Mouse (Mus musculus) heart, adult 2 months (tissue): ENCODE measurements around the gene 1600014C10Rik. TPM values are rescaled to one million over a fixed set of nuclear protein-coding genes. Genes with fewer than 3 reads are reported as not detected.
A peak's percentile ranks its signal among the peaks of the same experiment; 100 is the strongest.

Experiments
- DNase-seq, 2 experiments: peaks; one replicate each; pipeline ENCODE4 v3.0.0; 2021
- H3K27ac ChIP-seq: fragments of 200-600 bp; 2 replicates; pipeline ENCODE4 v1.8.1; 2022
- H3K27me3 ChIP-seq: fragments of 200-500 bp; 2 replicates; pipeline ENCODE4 v1.6.1; 2012; ENCODE audit warnings: mild to moderate bottlenecking, low read length, inconsistent platforms, mixed read lengths; ENCODE audit not compliant: control insufficient read depth, insufficient read depth
- H3K36me3 ChIP-seq: fragments of 200-500 bp; 2 replicates; pipeline ENCODE4 v1.6.1; 2012; ENCODE audit warnings: low read length, inconsistent platforms; ENCODE audit not compliant: control insufficient read depth, insufficient read depth
- H3K4me1 ChIP-seq: fragments of 200-500 bp; 2 replicates; pipeline ENCODE4 v1.6.1; 2011; ENCODE audit warnings: low read length; ENCODE audit not compliant: control insufficient read depth, insufficient read depth
- H3K4me3 ChIP-seq: fragments of 200-600 bp; 2 replicates; pipeline ENCODE4 v1.8.1; 2022
- H3K79me2 ChIP-seq: fragments of 200-500 bp; replicated peaks from 2 replicates; pipeline ENCODE4 v1.6.1; 2012; ENCODE audit warnings: mild to moderate bottlenecking, inconsistent platforms, low read length, moderate library complexity, mixed read lengths; ENCODE audit not compliant: control insufficient read depth, insufficient read depth
- H3K9ac ChIP-seq: fragments of 200-500 bp; 2 replicates; pipeline ENCODE4 v1.6.1; 2012; ENCODE audit warnings: low read depth, mild to moderate bottlenecking, control low read depth, inconsistent platforms, low read length, mixed read lengths
- CTCF ChIP-seq: fragments of 200-600 bp; IDR thresholded peaks from 2 replicates; pipeline ENCODE4 v1.8.1; 2022; ENCODE audit warnings: antibody characterized with exemption, mild to moderate bottlenecking, moderate library complexity
- EP300 ChIP-seq: fragments of 200-500 bp; IDR thresholded peaks from 2 replicates; pipeline ENCODE4 v1.6.1; 2011; ENCODE audit warnings: low read depth, low read length, control low read depth; ENCODE audit not compliant: insufficient read depth
- POLR2A ChIP-seq: fragments of 200-500 bp; IDR thresholded peaks from 2 replicates; pipeline ENCODE4 v1.6.1; 2011; ENCODE audit warnings: mild to moderate bottlenecking, low read depth, low read length, control low read depth; ENCODE audit not compliant: insufficient read depth
- WGBS: fragments of 180-500 bp; shearing (Covaris S2); methylation state at CpG from one replicate; pipeline ENCODE4 v1.1.7; 2018; 5-methylcytosine and 5-hydroxymethylcytosine counted together
- intact Hi-C: fragments of 180-260 bp; cut with DNase I; formaldehyde crosslinking; loops from one replicate; pipeline ENCODE4 v1.15.1; 2025
- polyA plus RNA-seq: library from polyadenylated mRNA; depleted of rRNA; stranded (reverse); fragments of >200 nt; gene quantifications from 2 replicates; pipeline ENCODE4 v1.2.3, GENCODE M21; 2012
- total RNA-seq, 2 experiments: library from RNA; stranded (reverse); gene quantifications; 2 replicates each; pipeline ENCODE4 v1.2.3; 2021

1600014C10Rik gene
- total and polyA plus RNA-seq, 3 experiments = 29.3 to 32.0 (median 31.6) TPM

DNA sequence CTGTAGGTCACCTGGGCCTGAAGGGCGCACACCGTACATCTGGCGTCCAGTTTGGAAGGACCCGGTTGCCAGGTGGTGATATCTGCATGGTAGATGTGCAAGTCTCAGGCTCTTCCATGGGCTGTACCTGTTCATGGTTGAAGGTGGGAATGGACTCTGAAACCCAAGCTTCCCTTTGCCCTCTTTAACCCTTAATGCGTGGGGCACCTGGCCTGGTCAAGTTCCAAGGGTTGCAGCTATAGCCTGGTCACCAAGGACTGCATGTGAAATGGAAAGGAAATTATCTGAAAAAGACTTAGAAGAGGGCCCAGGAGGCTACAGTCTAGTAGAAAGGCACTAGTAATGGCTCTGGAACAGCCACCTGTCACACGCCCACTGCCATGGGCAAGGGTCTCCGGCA is 37.8 kb downstream of the 1600014C10Rik start:
- intact Hi-C loops = no loop called here
- H3K27ac ChIP-seq = no peak overlapping the region
- no peak overlapping the region for H3K4me3 ChIP-seq
- no peaks in the 10 kb centered on the region for H3K79me2 ChIP-seq
- H3K36me3 ChIP-seq = peaks cover 8% of the 10 kb centered on the region; the same call in 1 of the 2 replicates
- DNase-seq = no peak
- H3K9ac ChIP-seq = no peak overlapping the region
- H3K4me1 ChIP-seq = peaks cover 18% of the 10 kb centered on the region
- TF ChIP-seq CTCF = no peak
- TF ChIP-seq POLR2A = no peak
- no peak for TF ChIP-seq EP300
- no peaks in the 10 kb centered on the region for H3K27me3 ChIP-seq
- 91% methylated on average over 7 of the region's 7 CpGs for WGBS

GRCm38 (mm10) chr7:38224577-38225369 is 41.8 kb downstream of the 1600014C10Rik start:
- TF ChIP-seq POLR2A = peak; percentile 43; the same call in 1 of the 2 replicates
- no peak for TF ChIP-seq CTCF
- TF ChIP-seq EP300 = peak; percentile 89
- peak; percentile 53 to 78 for DNase-seq
- WGBS = 64% methylated on average over 13 of the region's 13 CpGs

GRCm38 (mm10) chr7:38226226-38226625 is 43.2 kb downstream of the 1600014C10Rik start:
- intact Hi-C loops = no loop called here
- WGBS = 68% methylated on average over 2 of the region's 2 CpGs
- H3K36me3 ChIP-seq = no peaks in the 10 kb centered on the region
- H3K9ac ChIP-seq = peak overlapping the region; percentile 28; the same call in 1 of the 2 replicates
- H3K27ac ChIP-seq = peak overlapping the region; percentile 87
- peaks cover 4% of the 10 kb centered on the region for H3K4me1 ChIP-seq
- H3K27me3 ChIP-seq = no peaks in the 10 kb centered on the region
- peak overlapping the region; percentile 78 for H3K4me3 ChIP-seq
- no peaks in the 10 kb centered on the region for H3K79me2 ChIP-seq
- TF ChIP-seq EP300 (no peak), POLR2A (no peak), CTCF (no peak)
- no peak for DNase-seq

More at GRCm38 (mm10) chr7:38224577-38225369, 41.8 kb downstream of the 1600014C10Rik start:
- Histone ChIP-seq H3K79me2 (no peaks in the 10 kb centered on the region), H3K4me3 (no peak overlapping the region), H3K4me1 (peaks cover 4% of the 10 kb centered on the region), H3K27me3 (no peaks in the 10 kb centered on the region), H3K27ac (peak overlapping the region; percentile 87), H3K36me3 (peaks cover 4% of the 10 kb centered on the region; the same call in 1 of the 2 replicates), H3K9ac (0 out of 2 replicates have a peak overlapping the region, but pooled peaks have one; percentile 23)
- intact Hi-C loops = no loop called here

- intact Hi-C loops = no loop called here
- Histone ChIP-seq H3K4me1 (peaks cover 4% of the 10 kb centered on the region), H3K27ac (peak overlapping the region; percentile 87), H3K9ac (peak overlapping the region; percentile 76), H3K4me3 (peak overlapping the region; percentile 78), H3K36me3 (no peaks in the 10 kb centered on the region), H3K79me2 (no peaks in the 10 kb centered on the region), H3K27me3 (no peaks in the 10 kb centered on the region)
- TF ChIP-seq POLR2A (peak; percentile 76), CTCF (peak; percentile 18; the same call in 1 of the 2 replicates), EP300 (no peak; the same call in 1 of the 2 replicates)
- under 1% methylated on average over 25 of the region's 25 CpGs for WGBS
- peak; percentile 90 to 91 for DNase-seq
Observed at GRCm38 (mm10) chr7:38227181-38227899, 44.3 kb downstream of the 1600014C10Rik start.

- H3K79me2 ChIP-seq = no peaks in the 10 kb centered on the region
- peak; percentile 95 to 96 for DNase-seq
- peaks cover 4% of the 10 kb centered on the region for H3K4me1 ChIP-seq
- peak within 1 kb of the TSS; percentile 76 for H3K9ac ChIP-seq
- intact Hi-C loops = no loop called here
- H3K4me3 ChIP-seq = peak within 1 kb of the TSS; percentile 78
- H3K27me3 ChIP-seq = no peaks in the 10 kb centered on the region
- WGBS = 1% methylated on average over 36 of the region's 36 CpGs
- no peaks in the 10 kb centered on the region for H3K36me3 ChIP-seq
- H3K27ac ChIP-seq = peak within 1 kb of the TSS; percentile 87
- peak; percentile 62; the same call in 1 of the 2 replicates for TF ChIP-seq EP300
- peak; percentile 93 for TF ChIP-seq POLR2A
- no peak for TF ChIP-seq CTCF
Observed at GRCm38 (mm10) chr7:38227900-38228298, 44.9 kb downstream of the 1600014C10Rik start, which contains the start of gene Plekhf1. Gene Plekhf1, minus strand, starts transcription at chr7:38228016.

DNA sequence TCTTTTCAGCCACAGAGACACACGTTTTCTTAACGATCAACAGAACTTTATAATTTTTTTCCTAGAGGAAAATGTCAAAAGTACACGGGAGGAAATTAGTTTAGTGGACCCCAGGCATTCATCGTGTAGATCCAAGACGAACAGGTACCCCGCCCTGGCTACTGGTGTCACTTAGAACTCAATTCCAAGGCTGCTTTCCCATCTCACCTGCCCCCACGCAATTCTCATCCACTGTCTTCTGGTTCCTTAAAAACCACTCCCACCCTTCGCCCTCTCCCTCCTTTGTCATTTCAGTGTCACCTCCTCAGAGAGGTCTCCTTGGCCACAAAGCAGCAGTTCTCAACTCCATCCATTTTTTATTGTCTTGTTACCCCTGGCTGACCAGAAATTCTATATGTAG is 45.3 kb downstream of the 1600014C10Rik start:
- Histone ChIP-seq H3K9ac (peak overlapping the region; percentile 40; the same call in 1 of the 2 replicates), H3K79me2 (no peaks in the 10 kb centered on the region), H3K27ac (no peak overlapping the region; the same call in 1 of the 2 replicates), H3K27me3 (no peaks in the 10 kb centered on the region), H3K4me1 (peaks cover 4% of the 10 kb centered on the region), H3K4me3 (peak overlapping the region; percentile 78), H3K36me3 (no peaks in the 10 kb centered on the region)
- no peak for DNase-seq
- intact Hi-C loops = no loop called here
- WGBS = 37% methylated on average over 8 of the region's 8 CpGs
- no peak for TF ChIP-seq CTCF
- TF ChIP-seq POLR2A = no peak
- no peak for TF ChIP-seq EP300
